In genomic region chr6:8393029-8393428, GRCm38 (mm10) we compare ENCODE assay signal across 21 mouse cellular contexts.
A peak's percentile ranks its signal among the peaks of the same experiment; 100 is the strongest.
DNase-seq lines count a peak whose midpoint lies in the region; ATAC-seq and TF ChIP-seq lines count a peak whose summit lies in the region.
"Had no signal": no experiment of that assay in that cellular context is flagged by ENCODE, and none has a peak within 500 bp of the region (broad histone marks: within the 10 kb centered on the region; RNA-seq: fewer than 3 reads in every experiment).

No protein-coding gene starts in this region.

- H3K9me3 ChIP-seq in lung, embryonic 16.5 days (ENCODE audit: control insufficient read depth, low read length): no peaks in the 10 kb centered on the region
- H3K9me3 ChIP-seq in MEL (replicated peaks; ENCODE audit: insufficient read depth, low read length): no peaks in the 10 kb centered on the region
- H3K9me3 ChIP-seq in liver, embryonic 14.5 days (ENCODE audit: control insufficient read depth, low read length): no peaks in the 10 kb centered on the region
- H3K9me3 ChIP-seq: embryonic facial prominence, embryonic 10.5 days; hindbrain, embryonic 12.5 days; limb, embryonic 15.5 days; midbrain, embryonic 12.5 days had no signal

- WGBS in lung, embryonic 16.5 days: 27% methylated on average over 4 of the region's 4 CpGs
- WGBS in lung, adult 2 months: 45% methylated on average over 4 of the region's 4 CpGs
- WGBS in liver, embryonic 14.5 days (ENCODE audit: insufficient replicate concordance): 35% methylated on average over 4 of the region's 4 CpGs

- peak overlapping the region; percentile 26 for H3K27ac ChIP-seq in lung, embryonic 16.5 days (ENCODE audit: low read length)
- peak overlapping the region; percentile 52 for H3K27ac ChIP-seq in MEL (ENCODE audit: control insufficient read depth, low read depth, low read length)
- H3K27ac ChIP-seq in liver, embryonic 14.5 days: no peak overlapping the region
- H3K27ac ChIP-seq: embryonic facial prominence, embryonic 10.5 days; heart, adult 2 months; hindbrain, embryonic 12.5 days; kidney, postnatal 0 days; left cerebral cortex, adult 2 months; limb, embryonic 15.5 days; midbrain, embryonic 12.5 days had no signal

- no peak for TF ChIP-seq POLR2A in lung, adult 2 months (IDR thresholded peaks at IDR 0.05; ENCODE audit: borderline replicate concordance, extremely low read depth, low read depth, low read length)
- TF ChIP-seq POLR2A in MEL (IDR thresholded peaks at IDR 0.05; ENCODE audit: control insufficient read depth in 1 of 2, insufficient read depth in 1 of 2, low read depth in 1 of 2, low read length in 2 of 2, poor library complexity in 1 of 2): no peak

- no peaks in the 10 kb centered on the region for H3K36me3 ChIP-seq in lung, embryonic 16.5 days (ENCODE audit: control insufficient read depth, insufficient read depth, low read length)
- H3K36me3 ChIP-seq in MEL (ENCODE audit: control insufficient read depth in 1 of 2, insufficient read depth in 2 of 2, low read length in 2 of 2): peaks cover 0 to 31% of the 10 kb centered on the region in 2 experiments; a peak in 2 of 4 replicates
- no peaks in the 10 kb centered on the region for H3K36me3 ChIP-seq in liver, embryonic 14.5 days (replicated peaks; ENCODE audit: control insufficient read depth, insufficient read depth, low read depth)
- H3K36me3 ChIP-seq: embryonic facial prominence, embryonic 10.5 days; hindbrain, embryonic 12.5 days; limb, embryonic 15.5 days; midbrain, embryonic 12.5 days had no signal

- peak overlapping the region; percentile 4; the same call in 1 of the 2 replicates for H3K4me2 ChIP-seq in lung, embryonic 16.5 days (ENCODE audit: low read depth, low read length)
- no peak overlapping the region for H3K4me2 ChIP-seq in liver, embryonic 14.5 days (ENCODE audit: low read depth)
- H3K4me2 ChIP-seq: hindbrain, embryonic 12.5 days; limb, embryonic 15.5 days; midbrain, embryonic 12.5 days had no signal

- no peaks in the 10 kb centered on the region for H3K79me2 ChIP-seq in MEL (ENCODE audit: control insufficient read depth, insufficient read depth, low read length, poor library complexity)

- TF ChIP-seq EP300 in MEL (IDR thresholded peaks at IDR 0.05; ENCODE audit: low read depth in 1 of 2, low read length in 2 of 2): peak in 1 of 2 experiments; percentile 46; a peak in 2 of 4 replicates
- no peak for TF ChIP-seq EP300 in liver, embryonic 14.5 days (IDR thresholded peaks at IDR 0.05; ENCODE audit: low read depth)

- no peak overlapping the region for H3K9ac ChIP-seq in lung, embryonic 16.5 days (ENCODE audit: low read length)
- H3K9ac ChIP-seq in MEL (ENCODE audit: control insufficient read depth, low read depth, low read length, poor library complexity, severe bottlenecking): 0 out of 2 replicates have a peak overlapping the region, but pooled peaks have one; percentile 8
- no peak overlapping the region for H3K9ac ChIP-seq in liver, embryonic 14.5 days (replicated peaks)
- H3K9ac ChIP-seq: hindbrain, embryonic 12.5 days; limb, embryonic 15.5 days; midbrain, embryonic 12.5 days had no signal

- TF ChIP-seq RAD21 in MEL (IDR thresholded peaks at IDR 0.05; ENCODE audit: low read depth, low read length): no peak

- peak; percentile 74 for ATAC-seq in lung, embryonic 16.5 days (ENCODE audit: low read depth)
- ATAC-seq in liver, embryonic 14.5 days (ENCODE audit: insufficient read depth): peak; percentile 59; the same call in 1 of the 2 replicates
- ATAC-seq: forebrain, embryonic 16.5 days had no signal

- no peak overlapping the region for H3K4me3 ChIP-seq in lung, embryonic 16.5 days (ENCODE audit: low read length)
- no peak overlapping the region for H3K4me3 ChIP-seq in lung, adult 2 months (replicated peaks; ENCODE audit: extremely low read depth, low read depth, low read length)
- H3K4me3 ChIP-seq in MEL (ENCODE audit: control insufficient read depth in 1 of 2, insufficient read depth in 1 of 2, low read depth in 2 of 2, low read length in 2 of 2): no peak overlapping the region
- H3K4me3 ChIP-seq in liver, embryonic 14.5 days (ENCODE audit: insufficient read depth in 1 of 2, low read depth in 2 of 2, low read length in 2 of 2): no peak overlapping the region
- H3K4me3 ChIP-seq: embryonic facial prominence, embryonic 10.5 days; heart, adult 2 months; hindbrain, embryonic 12.5 days; left cerebral cortex, adult 2 months; limb, embryonic 15.5 days; midbrain, embryonic 12.5 days had no signal

- H3K4me1 ChIP-seq in lung, embryonic 16.5 days (replicated peaks; ENCODE audit: control insufficient read depth, insufficient read depth, low read length): no peaks in the 10 kb centered on the region; the same call in 1 of the 2 replicates
- H3K4me1 ChIP-seq in lung, adult 2 months (ENCODE audit: control insufficient read depth, insufficient read depth, low read length): peaks cover 6% of the 10 kb centered on the region; the same call in 1 of the 2 replicates
- H3K4me1 ChIP-seq in MEL (ENCODE audit: control insufficient read depth in 1 of 2, insufficient read depth in 2 of 2, low read length in 2 of 2): peaks cover 20 to 22% of the 10 kb centered on the region in 2 experiments
- peaks cover 0 to 7% of the 10 kb centered on the region in 2 experiments; a peak in 1 of 4 replicates for H3K4me1 ChIP-seq in liver, embryonic 14.5 days (replicated peaks; ENCODE audit: control insufficient read depth in 2 of 2, insufficient read depth in 2 of 2, low read length in 1 of 2)
- H3K4me1 ChIP-seq: limb, embryonic 15.5 days had no signal

- no peak for TF ChIP-seq CTCF in lung, adult 2 months (IDR thresholded peaks at IDR 0.05; ENCODE audit: insufficient read depth, low read length)
- TF ChIP-seq CTCF in MEL (IDR thresholded peaks at IDR 0.05 in 2 of 3, conservative IDR thresholded peaks at IDR 0.05 in 1 of 3; ENCODE audit: control insufficient read depth in 1 of 3, insufficient read depth in 1 of 3, low read depth in 2 of 3, low read length in 3 of 3, poor library complexity in 1 of 3, severe bottlenecking in 1 of 3): no peak
- TF ChIP-seq CTCF in liver, embryonic 14.5 days (IDR thresholded peaks at IDR 0.05; ENCODE audit: low read depth): no peak

- DNase-seq in lung, adult 2 months: no peak
- peak; percentile 45 for DNase-seq in MEL (ENCODE audit: low read depth, low spot score)
- DNase-seq in liver, embryonic 14.5 days (ENCODE audit: low read depth in 3 of 3, low spot score in 3 of 3): peak in 1 of 3 experiments; percentile 36
- DNase-seq in kidney, postnatal 4 days: no peak
- no peak for DNase-seq in testis, postnatal 14 days (ENCODE audit: low spot score)
- DNase-seq in gastrocnemius, adult 8-10 months (ENCODE audit: low spot score in 2 of 2): no peak
- DNase-seq: adrenal gland, postnatal 14 days; B cell, adult 2 months; cerebellum, adult 9-10 months; gastrocnemius, postnatal 36 days; heart, adult 2 months; kidney, adult 11 months; left cerebral cortex, postnatal 4 days had no signal

- no peaks in the 10 kb centered on the region for H3K27me3 ChIP-seq in lung, embryonic 16.5 days (ENCODE audit: control insufficient read depth, insufficient read depth, low read depth, low read length)
- H3K27me3 ChIP-seq in MEL (ENCODE audit: control insufficient read depth in 1 of 2, insufficient read depth in 2 of 2, low read length in 2 of 2): no peaks in the 10 kb centered on the region
- H3K27me3 ChIP-seq in liver, embryonic 14.5 days (ENCODE audit: control insufficient read depth, insufficient read depth, low read length): no peaks in the 10 kb centered on the region
- H3K27me3 ChIP-seq: hindbrain, embryonic 12.5 days; limb, embryonic 15.5 days; midbrain, embryonic 12.5 days had no signal

TF ChIP-seq in MEL, 35 proteins besides CTCF, POLR2A, EP300 and RAD21:
- TF ChIP-seq KAT2A (conservative IDR thresholded peaks at IDR 0.05; ENCODE audit: low read depth, low read length) (no peak), CHD1 (IDR thresholded peaks at IDR 0.05; ENCODE audit: low read depth, low read length) (no peak), POLR2AphosphoS2 (IDR thresholded peaks at IDR 0.05; ENCODE audit: low read length) (no peak), POLR2AphosphoS5 (IDR thresholded peaks at IDR 0.05; ENCODE audit: borderline replicate concordance, low read depth, low read length) (no peak), USF1 (IDR thresholded peaks at IDR 0.05; ENCODE audit: low read depth, low read length) (no peak), USF2 (IDR thresholded peaks at IDR 0.05; ENCODE audit: borderline replicate concordance in 1 of 2, insufficient read depth in 1 of 2, low read depth in 1 of 2, low read length in 2 of 2) (no peak), ZNF384 (IDR thresholded peaks at IDR 0.05; ENCODE audit: low read depth, low read length) (no peak), CHD2 (IDR thresholded peaks at IDR 0.05; ENCODE audit: low read length) (no peak), ZKSCAN1 (IDR thresholded peaks at IDR 0.05; ENCODE audit: low read depth, low read length) (no peak), RCOR1 (IDR thresholded peaks at IDR 0.05; ENCODE audit: low read depth, low read length) (0 out of 2 replicates have a peak, but pooled peaks have one; percentile 9), SIN3A (IDR thresholded peaks at IDR 0.05; ENCODE audit: low read length) (0 out of 2 replicates have a peak, but pooled peaks have one; percentile 21), ZMIZ1 (IDR thresholded peaks at IDR 0.05; ENCODE audit: low read depth, low read length) (no peak), MXI1 (IDR thresholded peaks at IDR 0.05; ENCODE audit: low read depth, low read length) (no peak), GABPA (IDR thresholded peaks at IDR 0.05; ENCODE audit: low read depth, low read length) (no peak), MAZ (IDR thresholded peaks at IDR 0.05; ENCODE audit: low read depth, low read length) (no peak), BHLHE40 (IDR thresholded peaks at IDR 0.05; ENCODE audit: borderline replicate concordance, low read depth, low read length) (peak; percentile 20; the same call in 1 of the 2 replicates), E2F4 (IDR thresholded peaks at IDR 0.05; ENCODE audit: borderline replicate concordance, low read depth, low read length) (no peak), TBP (IDR thresholded peaks at IDR 0.05; ENCODE audit: low read depth, low read length) (no peak), ZC3H11A (IDR thresholded peaks at IDR 0.05; ENCODE audit: low read depth, low read length) (no peak), TCF12 (IDR thresholded peaks at IDR 0.05; ENCODE audit: low read depth, low read length) (no peak), GATA1 (IDR thresholded peaks at IDR 0.05; ENCODE audit: low read depth, low read length) (peak; percentile 61), MYC (IDR thresholded peaks at IDR 0.05; ENCODE audit: low read depth, low read length) (no peak), MYB (IDR thresholded peaks at IDR 0.05; ENCODE audit: low read depth, low read length) (no peak)
